Mouse (Mus musculus) neutrophil, adult 83 days (primary cell): ENCODE results near the gene Sox21. TPM values are rescaled to one million over a fixed set of nuclear protein-coding genes. Genes with fewer than 3 reads are reported as not detected.

ENCODE experiments used
- total RNA-seq, 2 experiments: library from RNA; stranded (reverse); gene quantifications; one replicate each; pipeline ENCODE4 v1.2.4; 2023

Sox21 gene
- total RNA-seq = not detected

GRCm38 (mm10) chr14:118236886-118237289, at the start of gene Sox21:
Gene Sox21, minus strand, starts transcription at chr14:118237030.

GRCm38 (mm10) chr14:118266660-118267059, 29.8 kb upstream of the Sox21 start, which contains the start of gene Gm9376:
Gene Gm9376, plus strand, starts transcription at chr14:118266960.

Other genes starting within 250 kb of the Sox21 start
- not detected for gene Dct, start 184.8 kb downstream of the Sox21 start, total RNA-seq
- gene Tgds, start 104.3 kb downstream of the Sox21 start, total RNA-seq = 10 to 100 TPM; 21.1 to 21.3 TPM
- gene Gpr180, start 99.9 kb downstream of the Sox21 start, total RNA-seq = 1 to 10 TPM; 4.4 to 4.8 TPM
- gene Gm9376, start 29.9 kb upstream of the Sox21 start, total RNA-seq = not detected